Mouse (Mus musculus) midbrain, embryonic 16.5 days (tissue): Measurements from ENCODE around the gene Mmab. TPM values are rescaled to one million over a fixed set of nuclear protein-coding genes. Genes with fewer than 3 reads are reported as not detected.

Experiments used
- ATAC-seq: fragments of 200-750 bp; cut with Nextera tagmentation; 2 replicates; pipeline ENCODE4 v1.8.0; 2017; ENCODE audit warnings: moderate TSS enrichment
- H3K27ac ChIP-seq: fragments of 300-500 bp; sonication (generic); 2 replicates; pipeline ENCODE4 v1.5.1; 2014; ENCODE audit warnings: mild to moderate bottlenecking, low read length, mixed read lengths
- H3K27me3 ChIP-seq: fragments of 300-500 bp; sonication (generic); 2 replicates; pipeline ENCODE4 v1.6.1; 2014; ENCODE audit warnings: low read depth, low read length, mixed read lengths; ENCODE audit not compliant: control insufficient read depth, insufficient read depth
- H3K36me3 ChIP-seq: fragments of 300-500 bp; sonication (generic); 2 replicates; pipeline ENCODE4 v1.6.1; 2014; ENCODE audit warnings: mild to moderate bottlenecking, low read length, moderate library complexity, mixed read lengths; ENCODE audit not compliant: control insufficient read depth, insufficient read depth
- H3K4me1 ChIP-seq: fragments of 300-500 bp; sonication (generic); 2 replicates; pipeline ENCODE4 v1.6.1; 2014; ENCODE audit warnings: mild to moderate bottlenecking, low read length, mixed read lengths; ENCODE audit not compliant: control insufficient read depth, insufficient read depth
- H3K4me2 ChIP-seq: fragments of 300-500 bp; sonication (generic); 2 replicates; pipeline ENCODE4 v1.6.1; 2014; ENCODE audit warnings: mild to moderate bottlenecking, low read length, mixed read lengths
- H3K4me3 ChIP-seq: fragments of 300-500 bp; sonication (generic); 2 replicates; pipeline ENCODE4 v1.5.1; 2014; ENCODE audit warnings: low read depth, mild to moderate bottlenecking, low read length, moderate library complexity, mixed read lengths
- H3K9ac ChIP-seq: fragments of 300-500 bp; sonication (generic); 2 replicates; pipeline ENCODE4 v1.6.1; 2014; ENCODE audit warnings: low read depth, low read length, mixed read lengths
- H3K9me3 ChIP-seq: fragments of 300-500 bp; sonication (generic); replicated peaks from 2 replicates; pipeline ENCODE4 v1.6.1; 2014; ENCODE audit warnings: mild to moderate bottlenecking, low read length, mixed read lengths; ENCODE audit not compliant: control insufficient read depth, poor library complexity, severe bottlenecking
- WGBS: fragments of 180-500 bp; shearing (Covaris S2); extraction: QIAGEN DNeasy Blood & Tissue Kit; methylation state at CpG from one replicate; pipeline ENCODE4 v1.1.7; 2014; 5-methylcytosine and 5-hydroxymethylcytosine counted together
- polyA plus RNA-seq: library from polyadenylated mRNA; unstranded; fragments of >200 nt; fragmentation: Nextera tagmentation; extraction: Ambion mirVana; gene quantifications from 2 replicates; pipeline ENCODE4 v1.2.1, GENCODE M21; 2015

Mmab gene
- polyA plus RNA-seq, 1 experiment from 2014 or later: 38.7 TPM

DNA sequence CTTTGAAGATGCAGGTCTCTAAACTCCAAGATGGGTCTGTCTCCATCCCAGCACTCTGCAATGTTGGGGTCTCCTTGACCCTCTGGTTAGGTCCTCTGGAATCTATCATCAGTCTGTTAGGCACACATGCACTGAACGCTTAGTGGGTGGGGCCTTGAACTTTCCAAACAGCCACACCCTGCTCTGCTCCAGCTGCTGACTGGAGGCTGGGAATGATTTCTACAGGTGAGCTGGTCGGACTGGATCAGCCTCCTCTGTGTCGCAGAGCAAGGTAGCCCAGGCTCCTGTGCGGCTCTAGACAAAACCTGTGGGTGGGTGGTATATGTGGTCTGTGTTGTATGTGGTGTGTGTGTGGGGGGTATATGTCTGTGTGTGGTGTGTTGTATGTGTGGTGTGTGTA, 5.2 kb upstream of the Mmab start:
- WGBS: 88% methylated on average over 4 of the region's 4 CpGs

DNA sequence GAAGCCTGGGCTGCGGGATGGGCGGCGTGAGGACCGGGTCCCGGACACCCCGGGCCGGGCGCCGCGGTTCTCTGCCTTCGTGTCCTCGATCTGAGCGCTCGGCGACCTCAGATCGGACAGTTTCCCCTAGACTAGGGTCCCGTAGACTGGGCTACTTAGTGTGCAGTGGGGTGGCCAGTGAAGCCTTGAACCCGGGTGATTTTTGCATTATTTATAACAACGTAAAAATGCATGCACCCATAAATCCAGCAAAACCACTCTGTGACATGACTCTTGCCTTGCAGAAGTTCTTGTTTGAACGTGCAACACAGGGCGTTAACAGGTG, 470 bp upstream of the Mmab start:
- H3K36me3 ChIP-seq: peaks cover 10% of the 10 kb centered on the region; the same call in 1 of the 2 replicates
- peak overlapping the region; percentile 91 for H3K4me3 ChIP-seq
- peak overlapping the region; percentile 78 for H3K9ac ChIP-seq
- peak overlapping the region; percentile 50 for H3K27ac ChIP-seq
- peaks cover 8% of the 10 kb centered on the region for H3K4me1 ChIP-seq
- peak overlapping the region; percentile 93 for H3K4me2 ChIP-seq
- no peak for ATAC-seq
- under 1% methylated on average over 21 of the region's 21 CpGs for WGBS
- H3K27me3 ChIP-seq: no peaks in the 10 kb centered on the region
- H3K9me3 ChIP-seq: no peaks in the 10 kb centered on the region

More for the DNA sequence above, 5.2 kb upstream of the Mmab start:
- Histone ChIP-seq H3K36me3 (peaks cover 24% of the 10 kb centered on the region), H3K9me3 (no peaks in the 10 kb centered on the region), H3K4me3 (no peak overlapping the region), H3K27me3 (no peaks in the 10 kb centered on the region), H3K9ac (no peak overlapping the region), H3K4me1 (peaks cover 8% of the 10 kb centered on the region), H3K4me2 (no peak overlapping the region), H3K27ac (no peak overlapping the region)
- ATAC-seq: no peak

DNA sequence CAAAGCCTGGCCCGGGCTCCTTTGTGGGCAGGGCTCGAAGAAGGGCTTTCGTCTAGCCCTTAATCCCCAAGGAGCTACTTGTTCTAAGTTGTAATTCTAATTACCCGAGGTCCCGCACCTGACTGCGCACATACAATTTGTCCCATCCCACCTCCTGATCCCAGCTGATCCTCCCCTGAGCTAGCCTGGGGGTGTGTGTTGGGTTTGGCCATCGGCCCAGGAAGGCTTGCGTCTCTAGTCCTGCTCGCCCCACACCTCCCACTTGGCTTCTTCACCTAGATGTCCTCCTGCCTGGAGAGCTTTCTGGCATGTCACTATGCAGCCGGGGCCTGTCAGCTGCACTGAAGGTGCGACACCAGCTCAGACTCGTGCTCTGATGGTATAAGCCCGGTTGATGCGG, 8.3 kb downstream of the Mmab start:
- WGBS: 91% methylated on average over 14 of the region's 14 CpGs
- Histone ChIP-seq H3K27ac (no peak overlapping the region), H3K9ac (no peak overlapping the region), H3K9me3 (no peaks in the 10 kb centered on the region), H3K4me2 (no peak overlapping the region), H3K27me3 (no peaks in the 10 kb centered on the region), H3K36me3 (peaks cover 6% of the 10 kb centered on the region; the same call in 1 of the 2 replicates), H3K4me3 (no peak overlapping the region), H3K4me1 (no peaks in the 10 kb centered on the region)
- no peak for ATAC-seq

DNA sequence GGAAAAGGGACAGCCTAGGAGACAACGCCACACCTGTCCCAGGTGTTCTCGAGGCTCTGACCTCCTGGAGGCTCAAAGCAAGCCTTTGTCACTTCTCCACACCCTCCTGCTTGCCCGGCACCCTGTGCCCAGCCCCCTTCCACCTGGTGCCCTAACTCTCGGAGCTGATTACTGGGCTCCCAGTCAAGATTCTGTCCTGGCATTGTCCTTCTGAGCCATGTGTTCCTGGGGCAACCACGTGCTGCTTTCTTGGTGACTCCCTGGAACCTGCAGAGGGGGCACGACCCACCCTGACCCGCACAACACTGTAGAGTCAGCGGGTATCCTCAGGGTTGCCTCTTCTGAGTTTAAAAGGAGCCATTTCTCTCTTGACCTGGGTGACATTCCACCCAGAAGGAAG, 9.5 kb downstream of the Mmab start:
- H3K9ac ChIP-seq: no peak overlapping the region
- H3K4me3 ChIP-seq: no peak overlapping the region
- no peak for ATAC-seq
- H3K36me3 ChIP-seq: peaks cover 6% of the 10 kb centered on the region; the same call in 1 of the 2 replicates
- H3K27ac ChIP-seq: no peak overlapping the region
- no peak overlapping the region for H3K4me2 ChIP-seq
- no peaks in the 10 kb centered on the region for H3K9me3 ChIP-seq
- H3K27me3 ChIP-seq: no peaks in the 10 kb centered on the region
- no peaks in the 10 kb centered on the region for H3K4me1 ChIP-seq
- 93% methylated on average over 8 of the region's 8 CpGs for WGBS

DNA sequence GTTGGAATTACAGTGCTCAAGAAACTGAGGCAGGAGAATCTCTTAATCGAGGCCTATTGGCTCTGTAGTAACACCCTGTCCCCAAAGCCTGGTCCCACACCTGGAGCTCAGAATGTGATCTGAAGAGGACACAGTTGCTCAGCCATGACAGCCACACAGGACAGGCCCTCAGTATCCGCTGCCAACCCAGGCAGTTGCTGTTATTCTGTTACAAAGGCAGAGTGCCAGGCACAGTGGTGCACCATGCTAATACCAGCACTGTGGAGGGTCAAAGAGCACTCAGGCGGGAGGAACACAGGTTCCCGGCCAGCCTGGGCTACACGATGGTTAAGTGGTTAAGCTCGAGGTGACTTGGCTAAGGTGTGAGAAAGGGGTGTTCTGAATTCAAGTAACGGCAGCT, 14.1 kb downstream of the Mmab start:
- Histone ChIP-seq H3K4me3 (no peak overlapping the region), H3K4me1 (peaks cover 2% of the 10 kb centered on the region; the same call in 1 of the 2 replicates), H3K4me2 (no peak overlapping the region), H3K27me3 (no peaks in the 10 kb centered on the region), H3K9me3 (no peaks in the 10 kb centered on the region), H3K36me3 (peaks cover 2% of the 10 kb centered on the region; the same call in 1 of the 2 replicates), H3K27ac (no peak overlapping the region), H3K9ac (no peak overlapping the region)
- 84% methylated on average over 7 of the region's 7 CpGs for WGBS
- ATAC-seq: no peak

DNA sequence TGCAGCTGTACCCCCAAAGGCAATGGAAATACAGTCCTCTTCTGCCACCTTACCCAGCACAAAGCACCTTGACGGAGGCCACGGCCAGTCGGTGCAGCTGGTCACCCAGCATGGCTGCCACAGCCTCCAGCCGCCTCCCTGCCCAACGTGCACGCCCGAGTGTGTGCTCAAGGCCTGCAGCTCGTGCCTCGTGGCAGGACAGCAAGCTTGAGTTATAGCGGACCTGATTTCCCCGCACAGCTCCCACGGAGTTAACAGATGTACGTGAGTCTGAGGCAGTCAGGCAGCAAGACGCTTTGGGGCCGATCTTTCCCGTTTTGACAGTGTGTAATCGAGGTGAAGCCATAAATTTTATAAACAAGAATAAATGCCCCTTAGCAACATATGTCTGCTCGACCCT, 15.2 kb downstream of the Mmab start:
- H3K4me1 ChIP-seq: peaks cover 2% of the 10 kb centered on the region; the same call in 1 of the 2 replicates
- H3K9ac ChIP-seq: no peak overlapping the region
- no peak overlapping the region for H3K4me2 ChIP-seq
- H3K27me3 ChIP-seq: no peaks in the 10 kb centered on the region
- no peaks in the 10 kb centered on the region for H3K9me3 ChIP-seq
- WGBS: 80% methylated on average over 18 of the region's 18 CpGs
- no peak overlapping the region for H3K4me3 ChIP-seq
- H3K27ac ChIP-seq: no peak overlapping the region
- ATAC-seq: no peak
- no peaks in the 10 kb centered on the region for H3K36me3 ChIP-seq

DNA sequence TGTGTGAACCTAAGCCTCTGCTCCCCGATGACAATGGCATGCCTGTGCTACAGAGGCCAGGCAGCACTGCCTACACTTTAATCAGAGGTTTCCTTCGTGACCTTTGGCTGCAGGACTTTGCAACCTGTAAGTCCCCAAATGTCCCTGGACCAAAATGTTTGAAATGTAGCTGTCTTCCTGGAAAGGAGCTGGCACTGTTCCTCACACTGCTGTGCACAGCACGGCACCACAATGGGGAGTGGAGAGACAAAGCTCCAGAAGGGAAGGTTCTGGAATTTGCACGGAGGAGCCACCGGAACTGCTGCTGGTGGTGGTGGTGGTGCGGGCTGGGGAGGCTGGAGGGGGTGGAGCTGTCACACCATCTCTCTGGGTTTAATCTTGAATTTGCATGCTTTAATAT, 17.1 kb downstream of the Mmab start:
- H3K4me1 ChIP-seq: peaks cover 2% of the 10 kb centered on the region; the same call in 1 of the 2 replicates
- no peak for ATAC-seq
- H3K9me3 ChIP-seq: no peaks in the 10 kb centered on the region
- 60% methylated on average over 6 of the region's 6 CpGs for WGBS
- no peak overlapping the region for H3K4me3 ChIP-seq
- no peak overlapping the region for H3K27ac ChIP-seq
- no peak overlapping the region for H3K9ac ChIP-seq
- no peaks in the 10 kb centered on the region for H3K36me3 ChIP-seq
- H3K27me3 ChIP-seq: no peaks in the 10 kb centered on the region
- no peak overlapping the region for H3K4me2 ChIP-seq

DNA sequence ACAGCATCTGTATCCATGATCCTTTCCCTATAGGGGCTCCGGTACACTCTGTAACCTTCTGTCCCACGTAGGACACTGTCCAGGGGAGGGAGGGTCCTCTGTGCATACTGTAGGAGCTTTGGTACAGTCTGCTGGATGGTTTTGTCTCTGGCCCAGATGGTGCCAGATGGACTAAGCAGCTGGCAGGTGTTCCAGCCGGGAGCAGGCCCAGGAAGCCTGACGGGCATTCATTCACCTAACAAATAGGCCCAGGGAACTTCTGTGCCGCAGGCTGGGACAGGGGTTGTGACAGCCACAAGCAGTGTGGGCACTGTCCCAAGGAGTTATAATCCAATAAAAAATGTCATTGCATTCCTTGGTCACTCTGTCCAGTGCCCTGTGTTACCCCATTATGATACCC, 19.9 kb downstream of the Mmab start:
- 62% methylated on average over 5 of the region's 5 CpGs for WGBS
- Histone ChIP-seq H3K27ac (no peak overlapping the region), H3K4me1 (peaks cover 2% of the 10 kb centered on the region; the same call in 1 of the 2 replicates), H3K4me2 (no peak overlapping the region), H3K9me3 (no peaks in the 10 kb centered on the region), H3K36me3 (peaks cover 17% of the 10 kb centered on the region), H3K9ac (no peak overlapping the region), H3K27me3 (no peaks in the 10 kb centered on the region), H3K4me3 (no peak overlapping the region)
- no peak for ATAC-seq

DNA sequence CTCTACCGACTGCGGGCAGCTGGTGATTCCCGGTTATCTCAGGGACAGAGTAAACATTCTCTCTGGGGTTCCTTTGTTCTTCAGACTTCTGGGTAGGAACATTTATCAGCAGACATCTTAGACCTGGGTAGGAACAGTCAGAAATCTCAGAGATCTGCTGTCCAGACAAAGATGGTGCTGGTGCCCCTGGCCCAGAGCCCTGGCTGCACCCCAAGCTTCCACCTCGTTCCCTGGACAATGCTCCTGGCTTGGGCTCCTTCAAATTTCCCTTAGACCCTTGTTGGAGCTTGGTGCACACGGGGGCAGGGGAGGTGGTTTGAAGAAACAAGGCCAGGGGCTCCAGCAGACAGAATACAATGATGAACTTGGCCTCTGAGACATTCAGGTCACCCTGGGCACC, 21.3 kb downstream of the Mmab start:
- Histone ChIP-seq H3K4me2 (no peak overlapping the region), H3K9ac (no peak overlapping the region), H3K27me3 (no peaks in the 10 kb centered on the region), H3K4me3 (no peak overlapping the region), H3K4me1 (peaks cover 2% of the 10 kb centered on the region; the same call in 1 of the 2 replicates), H3K36me3 (peaks cover 20% of the 10 kb centered on the region), H3K9me3 (no peaks in the 10 kb centered on the region), H3K27ac (no peak overlapping the region)
- WGBS: 55% methylated on average over 5 of the region's 5 CpGs
- no peak for ATAC-seq
